Comparison of ENCODE assay signal across 9 mouse cellular contexts in genomic region chr4:58985157-58985648, GRCm38 (mm10). TPM values are rescaled to one million over a fixed set of nuclear protein-coding genes. Genes with fewer than 3 reads are reported as not detected.
DNase-seq lines count a peak whose midpoint lies in the region; ATAC-seq and TF ChIP-seq lines count a peak whose summit lies in the region.
"Had no signal": no experiment of that assay in that cellular context is flagged by ENCODE, and none has a peak within 500 bp of the region (broad histone marks: within the 10 kb centered on the region; RNA-seq: fewer than 3 reads in every experiment).

No protein-coding gene starts in this region.

- no peak overlapping the region for H3K27ac ChIP-seq in liver, embryonic 16.5 days (ENCODE audit: low read length)
- H3K27ac ChIP-seq in thymus, adult 2 months (ENCODE audit: control insufficient read depth, insufficient read depth, low read length), result no peak overlapping the region

- ATAC-seq in granulocyte monocyte progenitor cell, adult 5-6 weeks (replicated peaks; ENCODE audit: poor library complexity, severe bottlenecking), result peak; percentile 45
- peak; percentile 33; the same call in 1 of the 2 replicates for ATAC-seq in liver, embryonic 16.5 days (ENCODE audit: low read depth)

- peak; percentile 70 for DNase-seq in adipocyte (ENCODE audit: low spot score)
- peak; percentile 84 for DNase-seq in embryo, embryonic 10 days (ENCODE audit: low spot score)
- DNase-seq in kidney, postnatal 36 days, result peak; percentile 75 to 91
- DNase-seq in ovary, adult 18-20 months (ENCODE audit: low spot score), result peak; percentile 37
- peak; percentile 84 for DNase-seq in thymus, adult 2 months

- H3K79me3 ChIP-seq in C2C12 (ENCODE audit: low read depth), result no peaks in the 10 kb centered on the region

- peak overlapping the region; percentile 6 for H3K4me3 ChIP-seq in C2C12 (ENCODE audit: insufficient read depth, poor library complexity, severe bottlenecking)
- H3K4me3 ChIP-seq in liver, embryonic 16.5 days (ENCODE audit: low read depth, low read length), result no peak overlapping the region
- H3K4me3 ChIP-seq in thymus, adult 2 months (ENCODE audit: control insufficient read depth, insufficient read depth, low read length), result no peak overlapping the region

- H3ac ChIP-seq in C2C12 (ENCODE audit: control insufficient read depth, insufficient read length, low read depth), result no peak overlapping the region

- H3K4me1 ChIP-seq in liver, embryonic 16.5 days (ENCODE audit: control insufficient read depth, low read depth, low read length), result peaks cover 24% of the 10 kb centered on the region
- H3K4me1 ChIP-seq in thymus, adult 2 months (replicated peaks; ENCODE audit: control insufficient read depth, insufficient read depth, low read length), result peaks cover 6% of the 10 kb centered on the region

- peak overlapping the region; percentile 31; the same call in 1 of the 2 replicates for H3K4me2 ChIP-seq in liver, embryonic 16.5 days (ENCODE audit: low read depth, low read length)

- H3K27me3 ChIP-seq in C2C12 (ENCODE audit: control insufficient read depth, insufficient read depth, insufficient read length), result no peaks in the 10 kb centered on the region
- no peaks in the 10 kb centered on the region for H3K27me3 ChIP-seq in liver, embryonic 16.5 days (ENCODE audit: control insufficient read depth, insufficient read depth, low read depth, low read length)
- H3K27me3 ChIP-seq in thymus, adult 2 months (ENCODE audit: control insufficient read depth, insufficient read depth, low read length), result no peaks in the 10 kb centered on the region

- H3K9ac ChIP-seq in liver, embryonic 16.5 days (ENCODE audit: low read depth, low read length), result no peak overlapping the region

- H3K79me2 ChIP-seq in C2C12 (ENCODE audit: control insufficient read depth, insufficient read depth), result no peaks in the 10 kb centered on the region

- TF ChIP-seq POLR2A in thymus, adult 2 months (IDR thresholded peaks at IDR 0.05; ENCODE audit: control insufficient read depth, extremely low read depth, insufficient read depth, low read length, poor library complexity), result no peak

- WGBS in liver, embryonic 16.5 days (ENCODE audit: insufficient replicate concordance), result 7% methylated on average over 7 of the region's 7 CpGs
- 15% methylated on average over 7 of the region's 7 CpGs for WGBS in thymus, adult 2 months

- peaks cover 4% of the 10 kb centered on the region for H3K36me3 ChIP-seq in C2C12 (ENCODE audit: control insufficient read depth, insufficient read depth)
- no peaks in the 10 kb centered on the region for H3K36me3 ChIP-seq in liver, embryonic 16.5 days (ENCODE audit: control insufficient read depth, insufficient read depth)
- no peaks in the 10 kb centered on the region for H3K36me3 ChIP-seq in thymus, adult 2 months (ENCODE audit: control insufficient read depth, insufficient read depth, low read length)

- peak; percentile 51 for TF ChIP-seq CTCF in C2C12 (IDR thresholded peaks at IDR 0.05; ENCODE audit: control insufficient read depth, insufficient read depth, insufficient read length)
- TF ChIP-seq CTCF in thymus, adult 2 months (IDR thresholded peaks at IDR 0.05; ENCODE audit: borderline replicate concordance, control insufficient read depth, extremely low read depth, insufficient read depth, low read length, poor library complexity), result no peak

- H3K9me3 ChIP-seq in liver, embryonic 16.5 days (replicated peaks; ENCODE audit: control insufficient read depth, low read length), result no peaks in the 10 kb centered on the region

TF ChIP-seq in C2C12, 6 proteins besides CTCF, POLR2A, EP300 and RAD21:
- no peak for TF ChIP-seq FOSL1 (IDR thresholded peaks at IDR 0.05; ENCODE audit: insufficient read depth, low read length, poor library complexity, severe bottlenecking)
- TF ChIP-seq USF1 (IDR thresholded peaks at IDR 0.05; ENCODE audit: low read depth), result no peak
- no peak for TF ChIP-seq MAX (IDR thresholded peaks at IDR 0.05)
- no peak for TF ChIP-seq MYOG (IDR thresholded peaks at IDR 0.05; ENCODE audit: control insufficient read depth, extremely low read depth, insufficient read length)
- TF ChIP-seq MYOD1 (IDR thresholded peaks at IDR 0.05; ENCODE audit: control insufficient read depth, insufficient read length, low read depth), result no peak
- no peak for TF ChIP-seq CEBPB (IDR thresholded peaks at IDR 0.05; ENCODE audit: low read depth)

RNA-seq across cellular contexts. Expression of gene Ptgr1, which starts 1.7 kb away (rescaled TPM):
- 39.6 TPM for polyA plus RNA-seq in C2C12 (2012; fragmentation: generic; extraction: Trizol)
- 56.5 and 58.2 TPM in 2 replicates for total RNA-seq in granulocyte monocyte progenitor cell, adult 5-6 weeks (2014; fragmentation: Nextera tagmentation)
- total RNA-seq in granulocyte monocyte progenitor cell, adult 5-6 weeks (2017), result 67.6 and 68.5 TPM in 2 replicates
- polyA plus RNA-seq in liver, embryonic 16.5 days (2015; fragmentation: Nextera tagmentation; extraction: Ambion mirVana), result 12.2 and 13.3 TPM in 2 replicates
- polyA plus RNA-seq in thymus, adult 2 months (2012; rRNA removed), result 3.0 and 3.4 TPM in 2 replicates

RNA-seq across cellular contexts. Expression of gene Dnajc25, which starts 9.7 kb away (rescaled TPM):
- 7.4 TPM for polyA plus RNA-seq in C2C12 (2012; fragmentation: generic; extraction: Trizol)
- total RNA-seq in granulocyte monocyte progenitor cell, adult 5-6 weeks (2014; fragmentation: Nextera tagmentation), result 12.9 and 13.8 TPM in 2 replicates
- 32.7 and 42.5 TPM in 2 replicates for total RNA-seq in granulocyte monocyte progenitor cell, adult 5-6 weeks (2017)
- 3.9 and 5.5 TPM in 2 replicates for polyA plus RNA-seq in liver, embryonic 16.5 days (2015; fragmentation: Nextera tagmentation; extraction: Ambion mirVana)
- polyA plus RNA-seq in thymus, adult 2 months (2012; rRNA removed), result 2.3 and 3.1 TPM in 2 replicates

RNA-seq across cellular contexts. Expression of gene Gm20503, which starts 17.8 kb away (rescaled TPM):
- polyA plus RNA-seq in C2C12 (2012; fragmentation: generic; extraction: Trizol), result not detected
- not detected in 2 replicates for total RNA-seq in granulocyte monocyte progenitor cell, adult 5-6 weeks (2014; fragmentation: Nextera tagmentation)
- not detected in 2 replicates for total RNA-seq in granulocyte monocyte progenitor cell, adult 5-6 weeks (2017)
- 4.2 and 6.3 TPM in 2 replicates for polyA plus RNA-seq in liver, embryonic 16.5 days (2015; fragmentation: Nextera tagmentation; extraction: Ambion mirVana)
- not detected in 2 replicates for polyA plus RNA-seq in thymus, adult 2 months (2012; rRNA removed)
- polyA plus RNA-seq: gonadal fat pad, adult 2 months had no signal

RNA-seq across cellular contexts. Expression of gene Zkscan16, which starts 41.8 kb away (rescaled TPM):
- 0.01 TPM for polyA plus RNA-seq in C2C12 (2012; fragmentation: generic; extraction: Trizol)
- total RNA-seq in granulocyte monocyte progenitor cell, adult 5-6 weeks (2014; fragmentation: Nextera tagmentation), result not detected in 2 replicates
- total RNA-seq in granulocyte monocyte progenitor cell, adult 5-6 weeks (2017), result not detected in 2 replicates
- 0.04 and 0.05 TPM in 2 replicates for polyA plus RNA-seq in liver, embryonic 16.5 days (2015; fragmentation: Nextera tagmentation; extraction: Ambion mirVana)
- polyA plus RNA-seq in thymus, adult 2 months (2012; rRNA removed), result 0.04 TPM in 1 of 2 replicates, not detected in the other

RNA-seq across cellular contexts. Expression of gene Gng10, which starts 49.7 kb away (rescaled TPM):
- 102 TPM for polyA plus RNA-seq in C2C12 (2012; fragmentation: generic; extraction: Trizol)
- 184 and 195 TPM in 2 replicates for total RNA-seq in granulocyte monocyte progenitor cell, adult 5-6 weeks (2014; fragmentation: Nextera tagmentation)
- 90.0 and 112 TPM in 2 replicates for total RNA-seq in granulocyte monocyte progenitor cell, adult 5-6 weeks (2017)
- polyA plus RNA-seq in liver, embryonic 16.5 days (2015; fragmentation: Nextera tagmentation; extraction: Ambion mirVana), result 12.5 and 19.0 TPM in 2 replicates
- 22.8 and 32.7 TPM in 2 replicates for polyA plus RNA-seq in thymus, adult 2 months (2012; rRNA removed)
